Mouse (Mus musculus) cerebellum, adult 2 months (tissue): Measurements from ENCODE around the gene Trpm2.

ENCODE experiments used
- CTCF ChIP-seq: fragments of 200-500 bp; IDR thresholded peaks from 2 replicates; pipeline ENCODE4 v1.5.1; 2011; ENCODE audit warnings: low read depth, mild to moderate bottlenecking, control low read depth, low read length, moderate library complexity, borderline replicate concordance; ENCODE audit not compliant: insufficient read depth
- POLR2A ChIP-seq: fragments of 200-500 bp; IDR thresholded peaks from 2 replicates; pipeline ENCODE4 v1.6.1; 2011; ENCODE audit warnings: low read length, control low read depth, borderline replicate concordance; ENCODE audit not compliant: insufficient read depth

DNA sequence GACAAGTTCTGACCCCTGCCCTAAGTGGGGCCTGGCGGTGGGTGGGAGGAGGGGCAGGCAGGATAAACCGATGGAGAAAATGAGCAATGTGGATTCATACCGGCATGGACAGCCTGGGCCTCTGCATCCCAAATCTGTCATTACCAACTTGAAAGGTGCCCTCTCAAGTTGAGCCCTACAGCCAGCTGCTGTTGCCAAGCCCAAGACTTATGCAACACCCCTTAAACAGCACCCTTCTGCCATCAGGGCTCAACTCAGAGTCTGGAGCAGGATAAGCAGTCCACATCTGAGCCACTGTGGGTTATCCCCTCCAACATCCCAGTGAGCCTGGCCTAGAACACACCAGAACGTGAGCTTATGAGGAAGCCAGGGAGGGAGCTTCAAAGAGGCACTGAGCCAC, 57.1 kb downstream of the Trpm2 start:
- TF ChIP-seq POLR2A (no peak), CTCF (no peak)
